Mouse (Mus musculus): ENCODE measurements around the gene Vmn2r32. TPM values are rescaled to one million over a fixed set of nuclear protein-coding genes. Genes with fewer than 3 reads are reported as not detected.
"Not testable (repeated sequence)": the region's sequence is repeated elsewhere in the genome, so short reads cannot be mapped to it uniquely, and the experiment has no call there.

Gene Vmn2r32
- not detected in 2 replicates for polyA plus RNA-seq (2016; fragmentation: Nextera tagmentation; extraction: Ambion mirVana)

DNA sequence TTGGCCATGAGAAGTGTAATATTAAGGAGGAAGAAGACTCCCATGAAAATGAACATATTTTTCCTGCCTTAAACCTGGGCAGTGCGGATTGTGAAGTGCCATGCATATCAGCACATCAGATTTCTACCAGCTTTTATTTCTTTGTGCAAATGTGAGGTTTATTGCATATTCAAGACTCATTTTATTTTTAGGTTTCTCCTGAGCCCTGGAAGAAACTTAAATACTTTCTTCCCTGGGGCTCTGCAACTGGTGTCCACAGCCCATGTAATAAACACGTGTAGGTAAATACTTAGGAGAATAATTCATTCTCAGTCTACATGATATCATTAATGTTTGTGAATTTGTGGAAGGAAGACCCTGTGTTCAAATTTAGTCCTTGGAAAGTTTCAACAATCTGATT, at the start of gene Vmn2r32:
TSS of gene Vmn2r32 (minus strand) at position 101 of the 400 bp plus-strand sequence.
- H3K4me1 ChIP-seq (replicated peaks); H3K27me3 ChIP-seq (ENCODE audit: insufficient read depth, poor library complexity, severe bottlenecking); H3K4me3 ChIP-seq; H3K9me3 ChIP-seq; H3K27ac ChIP-seq; DNase-seq (ENCODE audit: low spot score); H3K36me3 ChIP-seq: not testable (repeated sequence)
- WGBS = 60% methylated on average over 2 of the region's 2 CpGs

Other genes starting within 250 kb of the Vmn2r32 start
- gene Vmn2r29, start 232.7 kb downstream of the Vmn2r32 start, polyA plus RNA-seq (2016; fragmentation: Nextera tagmentation; extraction: Ambion mirVana) = 0.44 TPM in 1 of 2 replicates, not detected in the other
- 0.92 and 2.0 TPM in 2 replicates for gene Gm45844, start 201.7 kb downstream of the Vmn2r32 start, polyA plus RNA-seq (2016; fragmentation: Nextera tagmentation; extraction: Ambion mirVana)
- gene Clcn4, start 179.2 kb downstream of the Vmn2r32 start, polyA plus RNA-seq (2016; fragmentation: Nextera tagmentation; extraction: Ambion mirVana) = 44.7 and 54.2 TPM in 2 replicates
- not detected in 2 replicates for gene Vmn2r30, start 142.4 kb downstream of the Vmn2r32 start, polyA plus RNA-seq (2016; fragmentation: Nextera tagmentation; extraction: Ambion mirVana)
- gene Gm45783, start 105.4 kb downstream of the Vmn2r32 start, polyA plus RNA-seq (2016; fragmentation: Nextera tagmentation; extraction: Ambion mirVana) = not detected in 2 replicates
- not detected in 2 replicates for gene Vmn2r31, start 80.3 kb downstream of the Vmn2r32 start, polyA plus RNA-seq (2016; fragmentation: Nextera tagmentation; extraction: Ambion mirVana)
- not detected in 2 replicates for gene Vmn2r33, start 86.8 kb upstream of the Vmn2r32 start, polyA plus RNA-seq (2016; fragmentation: Nextera tagmentation; extraction: Ambion mirVana)
- gene Vmn2r34, start 209.5 kb upstream of the Vmn2r32 start, polyA plus RNA-seq (2016; fragmentation: Nextera tagmentation; extraction: Ambion mirVana) = not detected in 2 replicates